Mouse (Mus musculus) midbrain, embryonic 14.5 days (tissue): ENCODE data around the gene Emc10. TPM values are rescaled to one million over a fixed set of nuclear protein-coding genes. Genes with fewer than 3 reads are reported as not detected.
A peak's percentile ranks its signal among the peaks of the same experiment; 100 is the strongest.

Source experiments
- ATAC-seq: fragments of 200-750 bp; cut with Nextera tagmentation; 2 replicates; pipeline ENCODE4 v1.8.0; 2017; ENCODE audit warnings: moderate number of reproducible peaks, moderate library complexity; ENCODE audit not compliant: low FRiP score, low TSS enrichment
- DNase-seq: peaks from one replicate; pipeline ENCODE4 v3.0.0-alpha.2; 2015
- H3K27ac ChIP-seq: fragments of 300-500 bp; sonication (generic); replicated peaks from 2 replicates; pipeline ENCODE4 v1.5.1; 2014; ENCODE audit warnings: mild to moderate bottlenecking, low read depth, low read length, moderate library complexity
- H3K27me3 ChIP-seq: fragments of 300-500 bp; sonication (generic); 2 replicates; pipeline ENCODE4 v1.6.1; 2014; ENCODE audit warnings: low read length, control low read depth, mixed read lengths; ENCODE audit not compliant: control insufficient read depth, insufficient read depth
- H3K36me3 ChIP-seq: fragments of 300-500 bp; sonication (generic); 2 replicates; pipeline ENCODE4 v1.6.1; 2014; ENCODE audit warnings: low read length, control low read depth; ENCODE audit not compliant: control insufficient read depth, insufficient read depth
- H3K4me1 ChIP-seq: fragments of 300-500 bp; sonication (generic); 2 replicates; pipeline ENCODE4 v1.6.1; 2014; ENCODE audit warnings: mild to moderate bottlenecking, antibody characterized with exemption, low read length, control low read depth; ENCODE audit not compliant: control insufficient read depth, insufficient read depth
- H3K4me2 ChIP-seq: fragments of 300-500 bp; sonication (generic); 2 replicates; pipeline ENCODE4 v1.6.1; 2014; ENCODE audit warnings: mild to moderate bottlenecking, low read length, moderate library complexity
- H3K4me3 ChIP-seq: fragments of 300-500 bp; sonication (generic); replicated peaks from 2 replicates; pipeline ENCODE4 v1.5.1; 2014; ENCODE audit warnings: low read depth, low read length
- H3K9ac ChIP-seq: fragments of 300-500 bp; sonication (generic); replicated peaks from 2 replicates; pipeline ENCODE4 v1.6.1; 2014; ENCODE audit warnings: mild to moderate bottlenecking, low read length, moderate library complexity
- H3K9me3 ChIP-seq: fragments of 300-500 bp; sonication (generic); 2 replicates; pipeline ENCODE4 v1.6.1; 2016; ENCODE audit warnings: low read length, control low read depth, mixed read lengths; ENCODE audit not compliant: control insufficient read depth
- WGBS: fragments of 180-500 bp; shearing (Covaris S2); extraction: QIAGEN DNeasy Blood & Tissue Kit; methylation state at CpG from one replicate; pipeline ENCODE4 v1.1.7; 2014; 5-methylcytosine and 5-hydroxymethylcytosine counted together
- polyA plus RNA-seq: library from polyadenylated mRNA; unstranded; fragments of >200 nt; fragmentation: Nextera tagmentation; extraction: Ambion mirVana; gene quantifications from 2 replicates; pipeline ENCODE4 v1.2.1, GENCODE M21; 2014

The Emc10 gene
- polyA plus RNA-seq, 1 experiment from 2014 or later: 152 TPM

GRCm38 (mm10) chr7:44484841-44485571, 11.3 kb downstream of the Emc10 start:
- Histone ChIP-seq H3K36me3 (peaks cover 17% of the 10 kb centered on the region), H3K27me3 (peaks cover 7% of the 10 kb centered on the region; the same call in 1 of the 2 replicates), H3K9ac (no peak overlapping the region), H3K27ac (no peak overlapping the region), H3K4me2 (no peak overlapping the region), H3K4me3 (no peak overlapping the region), H3K4me1 (no peaks in the 10 kb centered on the region), H3K9me3 (no peaks in the 10 kb centered on the region)
- 32% methylated on average over 5 of the region's 5 CpGs for WGBS
- DNase-seq (peak; percentile 92), ATAC-seq (peak; percentile 81)

- WGBS: 100% methylated on average over 1 of the region's 1 CpGs
- no peaks in the 10 kb centered on the region for H3K9me3 ChIP-seq
- ATAC-seq: no peak
- no peak overlapping the region for H3K4me2 ChIP-seq
- H3K27ac ChIP-seq: no peak overlapping the region
- no peak overlapping the region for H3K9ac ChIP-seq
- no peak overlapping the region for H3K4me3 ChIP-seq
- no peak for DNase-seq
- H3K36me3 ChIP-seq: peaks cover 9% of the 10 kb centered on the region
- H3K27me3 ChIP-seq: peaks cover 7% of the 10 kb centered on the region; the same call in 1 of the 2 replicates
- no peaks in the 10 kb centered on the region for H3K4me1 ChIP-seq
These were observed 12.2 kb downstream of the Emc10 start for GRCm38 (mm10) chr7:44484109-44484508.

GRCm38 (mm10) chr7:44482836-44483435, 13.4 kb downstream of the Emc10 start:
- 83% methylated on average over 3 of the region's 3 CpGs for WGBS
- H3K4me3 ChIP-seq: no peak overlapping the region
- no peaks in the 10 kb centered on the region for H3K36me3 ChIP-seq
- no peak overlapping the region for H3K4me2 ChIP-seq
- no peaks in the 10 kb centered on the region for H3K9me3 ChIP-seq
- ATAC-seq: no peak
- H3K27me3 ChIP-seq: peaks cover 10% of the 10 kb centered on the region; the same call in 1 of the 2 replicates
- no peaks in the 10 kb centered on the region for H3K4me1 ChIP-seq
- H3K9ac ChIP-seq: no peak overlapping the region
- no peak overlapping the region for H3K27ac ChIP-seq
- DNase-seq: no peak

GRCm38 (mm10) chr7:44475046-44475614, 21.2 kb downstream of the Emc10 start:
- no peak overlapping the region for H3K4me2 ChIP-seq
- no peaks in the 10 kb centered on the region for H3K9me3 ChIP-seq
- no peak overlapping the region for H3K4me3 ChIP-seq
- H3K36me3 ChIP-seq: no peaks in the 10 kb centered on the region
- no peak for DNase-seq
- H3K27ac ChIP-seq: peak overlapping the region; percentile 60
- 0 out of 2 replicates have a peak, but pooled peaks have one; percentile 9 for ATAC-seq
- peaks cover 16% of the 10 kb centered on the region; the same call in 1 of the 2 replicates for H3K27me3 ChIP-seq
- WGBS: 39% methylated on average over 5 of the region's 5 CpGs
- peaks cover 17% of the 10 kb centered on the region for H3K4me1 ChIP-seq
- no peak overlapping the region for H3K9ac ChIP-seq

GRCm38 (mm10) chr7:44474419-44474818, 21.9 kb downstream of the Emc10 start:
- peak; percentile 69 for DNase-seq
- no peak overlapping the region for H3K4me3 ChIP-seq
- peaks cover 21% of the 10 kb centered on the region for H3K4me1 ChIP-seq
- H3K36me3 ChIP-seq: no peaks in the 10 kb centered on the region
- WGBS: 14% methylated on average over 4 of the region's 4 CpGs
- H3K9ac ChIP-seq: no peak overlapping the region; the same call in 1 of the 2 replicates
- no peaks in the 10 kb centered on the region for H3K9me3 ChIP-seq
- ATAC-seq: peak; percentile 66
- H3K4me2 ChIP-seq: no peak overlapping the region
- peak overlapping the region; percentile 60 for H3K27ac ChIP-seq
- peaks cover 15% of the 10 kb centered on the region; the same call in 1 of the 2 replicates for H3K27me3 ChIP-seq

GRCm38 (mm10) chr7:44472961-44473646, 23.2 kb downstream of the Emc10 start:
- Histone ChIP-seq H3K9me3 (no peaks in the 10 kb centered on the region), H3K9ac (no peak overlapping the region), H3K27me3 (peaks cover 13% of the 10 kb centered on the region; the same call in 1 of the 2 replicates), H3K4me3 (no peak overlapping the region), H3K4me1 (peaks cover 33% of the 10 kb centered on the region), H3K36me3 (no peaks in the 10 kb centered on the region), H3K4me2 (no peak overlapping the region), H3K27ac (0 out of 2 replicates have a peak overlapping the region, but pooled peaks have one; percentile 17)
- ATAC-seq (no peak), DNase-seq (no peak)
- 63% methylated on average over 9 of the region's 9 CpGs for WGBS

- no peak for DNase-seq
- WGBS: 12% methylated on average over 1 of the region's 1 CpGs
- no peak overlapping the region for H3K9ac ChIP-seq
These were observed 23.8 kb downstream of the Emc10 start for GRCm38 (mm10) chr7:44472558-44472885.

GRCm38 (mm10) chr7:44471880-44472557, 24.3 kb downstream of the Emc10 start:
- no peak for ATAC-seq

More at GRCm38 (mm10) chr7:44472558-44472885, 23.8 kb downstream of the Emc10 start:
- no peak overlapping the region for H3K4me3 ChIP-seq
- peaks cover 7% of the 10 kb centered on the region; the same call in 1 of the 2 replicates for H3K27me3 ChIP-seq
- H3K4me2 ChIP-seq: no peak overlapping the region
- H3K9me3 ChIP-seq: no peaks in the 10 kb centered on the region
- ATAC-seq: no peak
- H3K27ac ChIP-seq: no peak overlapping the region
- peaks cover 33% of the 10 kb centered on the region for H3K4me1 ChIP-seq
- no peaks in the 10 kb centered on the region for H3K36me3 ChIP-seq

More at GRCm38 (mm10) chr7:44471880-44472557, 24.3 kb downstream of the Emc10 start:
- no peak overlapping the region for H3K4me2 ChIP-seq
- 37% methylated on average over 6 of the region's 6 CpGs for WGBS
- no peak overlapping the region; the same call in 1 of the 2 replicates for H3K27ac ChIP-seq
- no peaks in the 10 kb centered on the region for H3K36me3 ChIP-seq
- no peak overlapping the region for H3K9ac ChIP-seq
- H3K9me3 ChIP-seq: no peaks in the 10 kb centered on the region
- no peak for DNase-seq
- no peak overlapping the region for H3K4me3 ChIP-seq
- peaks cover 4% of the 10 kb centered on the region; the same call in 1 of the 2 replicates for H3K27me3 ChIP-seq
- peaks cover 35% of the 10 kb centered on the region for H3K4me1 ChIP-seq
